Mouse (Mus musculus) heart, embryonic 10.5 days (tissue): ENCODE measurements around the gene Ifitm5. TPM values are rescaled to one million over a fixed set of nuclear protein-coding genes. Genes with fewer than 3 reads are reported as not detected.

Experiments
- DNase-seq: peaks from one replicate; pipeline ENCODE4 v3.0.0-alpha.2; 2017; ENCODE audit warnings: low spot score
- H3K27ac ChIP-seq: fragments of 300-500 bp; sonication (generic); 2 replicates; pipeline ENCODE4 v1.5.1; 2016; ENCODE audit warnings: mild to moderate bottlenecking
- H3K27me3 ChIP-seq: fragments of 300-500 bp; sonication (generic); 2 replicates; pipeline ENCODE4 v1.6.1; 2016; ENCODE audit warnings: mild to moderate bottlenecking; ENCODE audit not compliant: poor library complexity, insufficient read depth, severe bottlenecking
- H3K36me3 ChIP-seq: fragments of 300-500 bp; sonication (generic); 2 replicates; pipeline ENCODE4 v1.6.1; 2016; ENCODE audit warnings: mild to moderate bottlenecking, moderate library complexity
- H3K4me1 ChIP-seq: fragments of 300-500 bp; sonication (generic); 2 replicates; pipeline ENCODE4 v1.6.1; 2016; ENCODE audit warnings: mild to moderate bottlenecking
- H3K4me3 ChIP-seq: fragments of 300-500 bp; sonication (generic); 2 replicates; pipeline ENCODE4 v1.5.1; 2016; ENCODE audit warnings: mild to moderate bottlenecking, moderate library complexity
- H3K9me3 ChIP-seq: fragments of 300-500 bp; sonication (generic); 2 replicates; pipeline ENCODE4 v1.6.1; 2016; ENCODE audit warnings: mild to moderate bottlenecking, moderate library complexity
- WGBS: fragments of 180-500 bp; shearing (Covaris S2); methylation state at CpG from one replicate; pipeline ENCODE4 v1.1.7; 2016; 5-methylcytosine and 5-hydroxymethylcytosine counted together
- polyA plus RNA-seq: library from polyadenylated mRNA; unstranded; fragments of >200 nt; fragmentation: Nextera tagmentation; extraction: Ambion mirVana; gene quantifications from 2 replicates; pipeline ENCODE4 v1.2.1, GENCODE M21; 2016

The Ifitm5 gene
- polyA plus RNA-seq, 1 experiment from 2014 or later: 2.3 TPM

GRCm38 (mm10) chr7:140902036-140902875 is 47.8 kb downstream of the Ifitm5 start:
- Histone ChIP-seq H3K27ac (no peak overlapping the region), H3K36me3 (peaks cover 20% of the 10 kb centered on the region), H3K4me3 (no peak overlapping the region), H3K4me1 (peaks cover 26% of the 10 kb centered on the region; the same call in 1 of the 2 replicates), H3K27me3 (peaks cover 13% of the 10 kb centered on the region; the same call in 1 of the 2 replicates), H3K9me3 (no peaks in the 10 kb centered on the region)
- 80% methylated on average over 15 of the region's 15 CpGs for WGBS
- no peak for DNase-seq

GRCm38 (mm10) chr7:140900220-140900619 is 49.9 kb downstream of the Ifitm5 start, which contains the start of gene Cox8b:
Gene Cox8b, minus strand, starts transcription at chr7:140900446.
- Histone ChIP-seq H3K9me3 (no peaks in the 10 kb centered on the region), H3K4me1 (peaks cover 26% of the 10 kb centered on the region; the same call in 1 of the 2 replicates), H3K27ac (peak within 1 kb of the TSS; percentile 67; the same call in 1 of the 2 replicates), H3K4me3 (peak within 1 kb of the TSS; percentile 29), H3K27me3 (peaks cover 7% of the 10 kb centered on the region; the same call in 1 of the 2 replicates), H3K36me3 (peaks cover 39% of the 10 kb centered on the region)
- DNase-seq: no peak
- 67% methylated on average over 10 of the region's 10 CpGs for WGBS

- Histone ChIP-seq H3K4me3 (no peak overlapping the region), H3K27me3 (peaks cover 2% of the 10 kb centered on the region; the same call in 1 of the 2 replicates), H3K27ac (0 out of 2 replicates have a peak overlapping the region, but pooled peaks have one; percentile 4), H3K36me3 (peaks cover 47% of the 10 kb centered on the region), H3K4me1 (peaks cover 26% of the 10 kb centered on the region; the same call in 1 of the 2 replicates), H3K9me3 (no peaks in the 10 kb centered on the region)
- DNase-seq: no peak
- WGBS: 82% methylated on average over 3 of the region's 3 CpGs
Measured at GRCm38 (mm10) chr7:140899121-140899520, 51.0 kb downstream of the Ifitm5 start.

Other genes with a start within 250 kb of the Ifitm5 start
- not detected in 2 replicates for gene Cyp2e1, start 186.6 kb downstream of the Ifitm5 start, polyA plus RNA-seq
- 0.16 and 0.49 TPM in 2 replicates for gene Syce1, start 162.4 kb downstream of the Ifitm5 start, polyA plus RNA-seq
- 1.0 and 1.1 TPM in 2 replicates for gene Zfp941, start 128.1 kb downstream of the Ifitm5 start, polyA plus RNA-seq
- gene Urah, start 115.3 kb downstream of the Ifitm5 start, polyA plus RNA-seq: 0.85 TPM in 1 of 2 replicates, not detected in the other
- gene Scgb1c1, start 104.7 kb downstream of the Ifitm5 start, polyA plus RNA-seq: not detected in 2 replicates
- not detected in 2 replicates for gene Odf3, start 102.5 kb downstream of the Ifitm5 start, polyA plus RNA-seq
- not detected in 2 replicates for gene Gm45785, start 94.0 kb downstream of the Ifitm5 start, polyA plus RNA-seq
- gene Ric8a, start 93.3 kb downstream of the Ifitm5 start, polyA plus RNA-seq: 47.3 and 58.8 TPM in 2 replicates
- gene Bet1l, start 92.7 kb downstream of the Ifitm5 start, polyA plus RNA-seq: 28.1 and 31.4 TPM in 2 replicates
- 249 and 270 TPM in 2 replicates for gene Psmd13, start 68.3 kb downstream of the Ifitm5 start, polyA plus RNA-seq
- gene Sirt3, start 68.0 kb downstream of the Ifitm5 start, polyA plus RNA-seq: 31.5 and 40.1 TPM in 2 replicates
- 13.6 and 46.8 TPM in 2 replicates for gene Cox8b, start 49.8 kb downstream of the Ifitm5 start, polyA plus RNA-seq
- gene Nlrp6, start 29.4 kb downstream of the Ifitm5 start, polyA plus RNA-seq: 0.14 TPM in 1 of 2 replicates, not detected in the other
- gene Pgghg, start 8.9 kb downstream of the Ifitm5 start, polyA plus RNA-seq: 13.7 and 16.1 TPM in 2 replicates
- not detected in 2 replicates for gene Gm45717, start 5.6 kb upstream of the Ifitm5 start, polyA plus RNA-seq
- 402 and 508 TPM in 2 replicates for gene Ifitm2, start 5.7 kb upstream of the Ifitm5 start, polyA plus RNA-seq
- gene Ifitm1, start 16.9 kb upstream of the Ifitm5 start, polyA plus RNA-seq: 3.6 and 12.5 TPM in 2 replicates
- gene Ifitm3, start 60.5 kb upstream of the Ifitm5 start, polyA plus RNA-seq: 24.5 and 32.7 TPM in 2 replicates
- not detected in 2 replicates for gene Ifitm6, start 67.6 kb upstream of the Ifitm5 start, polyA plus RNA-seq
- gene Gm17387, start 78.8 kb upstream of the Ifitm5 start, polyA plus RNA-seq: not detected in 2 replicates
- 2.6 and 12.7 TPM in 2 replicates for gene B4galnt4, start 110.8 kb upstream of the Ifitm5 start, polyA plus RNA-seq
- 0.94 and 3.4 TPM in 2 replicates for gene Pkp3, start 127.9 kb upstream of the Ifitm5 start, polyA plus RNA-seq
- gene Sigirr, start 150.3 kb upstream of the Ifitm5 start, polyA plus RNA-seq: 3.0 and 5.7 TPM in 2 replicates
- gene Ano9, start 167.5 kb upstream of the Ifitm5 start, polyA plus RNA-seq: 0.42 and 0.97 TPM in 2 replicates
- gene Ptdss2, start 172.1 kb upstream of the Ifitm5 start, polyA plus RNA-seq: 87.8 and 91.1 TPM in 2 replicates
- gene Rnh1, start 222.6 kb upstream of the Ifitm5 start, polyA plus RNA-seq: 103 and 105 TPM in 2 replicates
- gene Hras, start 243.7 kb upstream of the Ifitm5 start, polyA plus RNA-seq: 89.6 and 92.6 TPM in 2 replicates
- 3.3 and 6.7 TPM in 2 replicates for gene Lrrc56, start 243.9 kb upstream of the Ifitm5 start, polyA plus RNA-seq